Mouse (Mus musculus) 3T3-L1 (cell line): Measurements from ENCODE around the gene Kcnb1.
A peak's percentile ranks its signal among the peaks of the same experiment; 100 is the strongest.
"Not testable (repeated sequence)": the region's sequence is repeated elsewhere in the genome, so short reads cannot be mapped to it uniquely, and the experiment has no call there.

Experiments used
- DNase-seq: peaks from one replicate; pipeline ENCODE4 v3.0.0-alpha.2; 2015; ENCODE audit warnings: low read depth, low spot score

The Kcnb1 gene

GRCm38 (mm10) chr2:167204686-167205085 lies 14.7 kb upstream of the Kcnb1 start:
- DNase-seq, result not testable (repeated sequence)

GRCm38 (mm10) chr2:167203505-167204166 lies 13.7 kb upstream of the Kcnb1 start:
- peak; percentile 17 for DNase-seq

DNA sequence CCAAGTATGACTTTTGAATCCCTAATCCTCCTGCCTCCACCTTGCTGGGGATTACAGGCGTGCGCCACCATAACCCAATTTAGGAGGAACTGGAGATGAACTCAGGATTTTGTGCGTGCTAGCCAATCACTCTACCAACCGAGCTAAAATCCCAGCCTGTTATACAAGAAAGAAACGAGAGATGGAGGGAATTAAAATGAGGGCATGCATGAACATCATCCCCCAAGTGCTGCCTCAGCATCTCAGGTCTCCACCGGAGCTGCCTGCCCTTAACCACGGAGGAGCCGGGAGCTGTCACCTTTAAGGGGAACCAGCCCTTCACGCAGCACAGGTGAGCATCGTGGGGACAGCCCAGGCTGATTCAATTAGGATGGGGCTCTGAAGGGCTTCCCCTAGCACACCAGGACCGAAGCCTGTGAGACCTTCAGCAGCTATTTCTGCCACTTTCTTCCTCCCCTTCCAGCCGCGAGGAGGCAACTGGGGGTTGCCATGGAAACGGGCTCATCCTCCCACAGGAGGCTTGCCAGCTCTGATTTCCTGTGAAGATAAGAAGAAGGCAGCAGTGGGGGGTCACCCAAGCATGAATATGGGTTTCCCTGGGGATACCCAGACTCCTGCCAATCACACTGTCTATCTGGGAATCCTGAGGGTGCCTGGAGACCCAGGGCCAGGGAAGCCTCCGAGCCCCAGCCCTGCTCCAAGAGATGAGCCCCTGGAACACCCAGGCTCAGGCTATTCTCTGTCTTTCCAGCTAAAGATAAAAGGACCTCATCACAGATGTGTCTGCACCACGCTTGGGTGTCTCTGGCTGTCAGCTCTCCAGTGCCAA lies 11.7 kb upstream of the Kcnb1 start:
- DNase-seq, result no peak

GRCm38 (mm10) chr2:167198660-167199427 lies 8.9 kb upstream of the Kcnb1 start:
- no peak for DNase-seq

GRCm38 (mm10) chr2:167193361-167193760 lies 3.4 kb upstream of the Kcnb1 start:
- DNase-seq, result no peak

DNA sequence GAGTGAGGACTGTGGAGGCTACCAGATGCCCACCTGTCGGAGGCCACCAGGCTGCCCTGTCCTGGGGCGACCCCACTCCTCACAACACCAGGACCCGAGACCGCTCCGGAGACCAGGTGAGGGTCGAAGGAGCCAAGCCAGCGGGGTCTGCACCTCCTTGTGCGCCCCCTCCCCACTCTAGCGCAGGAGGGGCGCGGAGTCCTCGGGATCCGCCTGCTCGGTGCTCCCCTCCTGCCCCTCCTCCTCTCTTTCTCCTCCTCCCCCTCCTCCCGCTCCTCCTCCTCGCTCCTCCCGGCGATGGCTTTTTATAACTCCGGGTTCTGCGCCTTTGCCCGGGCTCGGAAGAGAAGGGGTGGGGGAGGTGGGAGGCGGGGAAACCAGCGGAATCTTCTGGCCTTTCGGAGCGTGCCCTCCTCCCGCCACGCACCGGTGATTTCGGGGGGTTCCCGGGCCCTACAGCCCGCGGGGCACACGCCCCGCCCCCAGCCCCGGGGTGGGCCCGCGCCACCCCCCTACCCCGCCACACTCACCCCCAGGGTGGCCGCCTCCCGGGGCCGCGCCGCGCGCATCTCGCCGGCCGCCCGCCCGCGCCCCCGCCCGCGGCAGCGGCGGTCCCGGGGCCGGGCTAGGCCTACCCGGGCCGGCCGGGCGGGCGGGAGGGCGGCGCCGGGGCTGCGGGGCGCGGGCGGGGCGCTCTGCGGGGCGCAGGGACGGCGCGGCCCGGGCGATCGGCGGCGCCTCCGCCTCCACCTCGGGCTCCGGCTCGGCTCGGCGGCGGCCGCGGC lies 472 bp downstream of the Kcnb1 start:
- no peak for DNase-seq

DNA sequence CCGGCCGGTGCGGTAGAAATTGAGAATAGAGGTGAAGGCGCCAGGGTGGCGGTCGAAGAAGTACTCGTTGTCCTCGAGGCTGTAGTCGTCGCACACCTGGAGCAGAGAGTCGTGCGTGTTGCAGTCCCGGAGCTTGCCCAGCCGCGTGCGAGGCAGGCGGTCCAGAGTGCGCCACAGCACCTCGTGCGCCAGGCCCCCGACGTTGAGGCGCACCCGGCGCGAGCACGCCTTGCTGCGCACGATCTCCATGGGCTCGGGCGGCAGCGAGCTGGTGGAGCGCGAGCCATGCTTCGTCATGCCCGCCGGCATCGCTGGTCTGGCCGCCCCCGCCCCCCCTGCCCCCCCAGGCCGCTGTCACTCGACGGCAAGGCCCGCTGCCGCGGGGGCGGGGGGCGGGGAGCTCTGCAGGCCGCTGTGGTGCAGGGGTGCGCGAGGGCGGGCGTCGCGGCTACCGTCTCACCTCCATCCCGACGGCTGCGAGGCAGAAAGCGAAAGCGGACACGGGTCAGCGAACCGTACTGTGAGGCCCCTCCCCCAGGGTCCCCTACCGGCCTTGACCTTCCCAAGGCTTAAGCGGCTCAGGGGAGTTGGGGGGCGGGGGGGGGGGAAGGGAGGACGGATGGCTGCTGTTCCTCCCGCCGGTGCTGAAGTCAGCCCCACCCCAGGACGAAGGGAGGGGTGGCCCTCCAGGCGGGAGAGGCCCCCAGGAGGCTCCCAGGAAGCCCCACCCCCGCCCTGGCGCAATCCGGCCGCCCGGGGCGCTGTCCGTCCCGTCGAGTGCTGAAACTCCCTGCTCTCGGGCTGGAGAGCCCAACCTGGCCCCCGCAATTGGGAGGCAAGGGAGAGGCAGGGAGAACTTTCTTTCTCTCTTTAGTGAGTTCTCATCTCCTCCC lies 1.4 kb downstream of the Kcnb1 start:
- no peak for DNase-seq

DNA sequence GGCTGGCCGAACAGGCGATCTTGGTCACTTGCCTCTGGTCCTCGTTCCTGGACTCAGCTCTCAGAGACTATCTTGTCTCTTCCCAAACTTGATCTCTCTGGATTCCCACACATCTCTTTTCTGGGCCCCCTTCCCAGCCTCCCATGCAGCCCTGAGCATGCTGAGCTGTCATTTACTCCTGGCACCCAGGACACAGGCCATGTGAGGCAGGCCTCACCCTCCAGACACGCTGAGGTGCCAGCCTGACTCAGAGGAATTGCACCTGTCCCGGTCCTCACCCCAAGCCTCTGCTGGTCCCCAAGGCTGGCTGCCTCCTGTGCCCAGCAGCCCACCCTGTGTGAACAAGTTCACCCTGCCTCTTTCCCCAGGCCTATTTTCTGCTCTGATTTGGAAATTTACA lies 2.8 kb downstream of the Kcnb1 start:
- no peak for DNase-seq

DNA sequence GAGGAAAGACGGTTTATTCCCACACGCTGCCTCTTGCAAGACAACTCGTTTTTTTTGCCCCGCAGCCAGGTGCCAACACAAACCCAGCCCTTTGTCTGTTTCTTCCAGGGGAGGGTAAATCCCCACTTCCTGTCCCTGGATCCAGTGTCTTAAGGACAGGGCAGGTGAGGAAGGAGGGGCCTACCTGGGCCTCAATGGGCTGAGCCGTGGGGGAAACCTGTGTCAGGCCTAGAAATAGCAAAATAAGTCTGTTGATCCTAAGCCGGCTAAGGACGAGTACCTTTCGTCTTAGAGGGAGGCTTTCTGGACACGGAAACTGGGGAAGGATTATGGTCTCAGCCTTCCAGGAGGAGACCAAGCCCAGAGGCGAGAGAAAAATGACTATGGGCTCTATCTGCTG lies 3.4 kb downstream of the Kcnb1 start:
- no peak for DNase-seq

DNA sequence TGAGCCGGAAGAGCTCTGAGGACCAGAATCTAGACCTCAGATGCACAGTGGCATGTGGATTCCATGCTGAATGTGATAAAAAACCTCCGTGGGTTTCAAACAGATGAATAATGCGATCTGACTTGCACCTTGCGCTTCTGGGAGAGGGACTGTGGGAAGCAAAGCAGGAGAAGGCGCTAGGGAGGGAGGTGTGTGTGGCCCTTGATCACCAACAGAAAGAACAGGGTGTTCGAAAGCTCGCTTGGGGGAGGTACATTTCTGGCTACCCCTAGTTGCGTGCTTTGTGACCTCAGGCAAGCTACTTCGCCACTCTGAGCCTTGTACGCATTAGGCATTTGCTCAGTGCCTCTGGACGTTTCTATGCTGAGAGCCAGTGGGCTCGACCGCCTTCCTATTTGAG lies 4.0 kb downstream of the Kcnb1 start:
- no peak for DNase-seq

DNA sequence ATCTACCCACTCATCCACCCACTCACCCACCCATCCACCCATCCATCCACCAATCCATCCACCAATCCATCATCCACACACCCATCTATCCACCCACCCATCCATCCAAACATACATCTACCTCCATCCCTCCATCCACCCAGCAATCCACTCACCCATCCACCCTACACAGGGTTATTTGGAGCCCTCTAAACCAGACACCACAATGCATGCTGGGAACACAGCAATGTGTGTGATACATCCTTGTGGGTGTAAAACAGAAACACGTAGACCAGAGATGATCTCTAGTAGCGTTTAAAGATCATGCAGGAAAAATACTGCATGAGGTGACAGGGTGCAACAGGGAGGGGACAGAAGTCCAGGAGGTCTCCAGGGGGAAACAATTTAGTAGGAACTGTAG lies 4.5 kb downstream of the Kcnb1 start:
- no peak for DNase-seq

DNA sequence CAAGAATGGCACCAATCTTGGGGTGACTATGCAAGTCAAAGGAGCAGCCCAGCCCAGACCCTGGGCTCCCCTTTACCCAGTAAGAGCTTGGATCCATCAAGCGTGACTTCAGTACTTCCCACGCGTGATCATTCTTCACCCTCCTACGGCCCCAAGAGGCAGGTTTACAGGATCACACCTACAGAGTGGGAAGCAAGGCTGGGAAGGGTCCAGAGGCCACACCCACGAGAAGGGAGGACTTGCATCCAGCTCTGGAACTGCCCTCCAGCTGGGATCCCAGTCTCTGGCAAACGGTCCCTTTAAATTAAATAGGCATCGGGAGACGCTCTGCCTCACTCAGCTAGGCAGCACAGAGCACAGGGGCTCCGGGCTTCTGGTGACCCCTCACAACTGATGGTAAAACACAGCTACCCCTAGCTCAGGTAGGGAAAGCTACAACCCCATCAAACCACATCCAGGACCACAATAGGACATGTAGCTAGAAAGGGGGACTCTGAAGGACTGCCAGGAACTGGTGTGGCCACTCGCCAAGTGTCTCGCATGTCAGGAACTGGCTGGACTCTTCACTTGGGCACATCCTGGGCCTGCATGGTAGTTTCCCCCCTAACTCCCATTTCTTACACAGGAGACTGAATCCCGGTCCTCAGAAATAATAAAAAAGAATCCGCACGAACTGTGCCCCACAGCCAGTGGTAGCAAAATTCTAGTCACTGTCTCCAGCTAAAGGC lies 8.1 kb downstream of the Kcnb1 start:
- DNase-seq, result no peak

GRCm38 (mm10) chr2:167181096-167181495 lies 8.9 kb downstream of the Kcnb1 start:
- no peak for DNase-seq

- no peak for DNase-seq
These were observed 10.7 kb downstream of the Kcnb1 start for GRCm38 (mm10) chr2:167179301-167179700.

GRCm38 (mm10) chr2:167177231-167177641 lies 12.7 kb downstream of the Kcnb1 start:
- DNase-seq, result no peak

GRCm38 (mm10) chr2:167175284-167175683 lies 14.7 kb downstream of the Kcnb1 start:
- no peak for DNase-seq

DNA sequence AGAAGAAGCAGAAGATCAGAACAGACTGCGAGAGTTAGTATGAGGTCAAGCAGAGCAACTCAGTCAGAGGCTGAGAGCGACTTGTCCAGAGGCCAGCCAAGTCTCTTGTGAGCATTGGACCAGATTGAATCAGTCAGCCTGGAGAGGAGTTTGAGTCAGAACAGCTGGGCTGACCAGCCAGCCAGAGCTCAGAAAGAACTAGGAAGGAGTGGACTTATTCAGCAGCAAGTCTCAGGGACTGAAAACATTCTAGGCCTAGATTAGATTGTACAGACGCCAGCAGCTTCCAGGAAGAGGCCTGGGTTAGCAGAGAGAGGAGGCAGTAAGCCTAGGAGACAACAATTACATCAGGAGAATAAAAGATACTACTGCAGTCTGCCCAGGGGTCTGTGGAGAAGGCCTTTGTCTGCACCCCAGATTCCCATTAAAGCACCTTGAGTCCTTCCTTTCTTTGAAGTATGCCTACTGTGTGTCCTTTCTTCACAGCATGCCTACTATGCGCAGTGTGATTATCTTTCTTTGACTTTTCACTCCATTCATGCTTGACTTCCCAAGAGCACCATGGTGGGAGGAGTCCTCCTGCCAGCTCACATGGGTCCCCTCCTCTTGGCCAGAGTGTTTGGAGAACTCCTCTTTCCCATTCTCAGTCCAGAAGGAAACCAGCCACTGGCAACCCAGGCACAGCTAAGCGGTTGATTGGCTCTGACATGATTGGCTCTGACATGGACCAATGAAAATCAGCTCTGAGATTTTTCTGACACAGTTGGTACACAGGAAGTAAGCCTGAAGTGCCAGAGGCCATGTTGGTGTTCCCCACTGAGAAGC lies 16.7 kb downstream of the Kcnb1 start:
- peak; percentile 57 for DNase-seq

DNA sequence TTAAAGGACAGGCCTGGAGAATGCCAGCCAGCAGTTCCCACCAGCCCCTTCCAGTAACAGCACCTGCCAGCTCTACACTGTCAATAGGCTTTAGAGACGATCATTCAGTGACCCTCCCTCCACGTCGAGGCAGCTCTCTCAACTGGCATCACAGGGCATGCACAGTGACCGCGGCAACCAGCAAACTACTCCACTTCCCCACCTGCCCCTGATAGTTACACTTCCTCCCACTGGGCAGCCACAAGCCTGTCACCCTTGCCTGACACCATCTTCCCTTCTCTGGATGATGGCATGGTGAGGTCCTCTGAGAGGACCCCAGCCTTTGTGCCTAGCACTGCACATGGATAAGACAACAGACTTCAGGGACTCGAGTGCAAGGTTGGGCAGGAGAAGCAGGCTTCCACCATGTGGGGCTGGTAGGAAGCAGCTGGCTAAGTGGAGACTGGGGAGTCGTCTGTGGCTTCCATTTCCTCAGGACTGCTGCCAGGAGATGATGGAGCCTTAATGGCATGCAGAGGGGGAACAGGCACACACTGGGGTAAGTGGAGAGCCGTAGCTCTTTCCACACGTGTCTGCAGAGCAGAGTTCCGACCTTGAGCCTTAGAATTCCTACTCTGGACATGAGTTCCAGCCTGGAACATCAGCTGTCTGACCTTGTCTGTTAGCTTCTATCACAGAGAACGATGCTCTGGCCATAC lies 22.3 kb downstream of the Kcnb1 start:
- DNase-seq, result peak; percentile 65
